Mouse (Mus musculus) ZHBTc4 (cell line): Measurements from ENCODE around the gene Lrrc3b.
A peak's percentile ranks its signal among the peaks of the same experiment; 100 is the strongest.

Source experiments
- DNase-seq: peaks from one replicate; pipeline ENCODE4 v3.0.0-alpha.2; 2011; ENCODE audit warnings: low read depth, low spot score

Lrrc3b gene

GRCm38 (mm10) chr14:15331370-15331769, 107.4 kb downstream of the Lrrc3b start:
- no peak for DNase-seq

GRCm38 (mm10) chr14:15330155-15330554, 108.6 kb downstream of the Lrrc3b start:
- DNase-seq = no peak

- DNase-seq = no peak
Observed at GRCm38 (mm10) chr14:15325872-15326271, 112.9 kb downstream of the Lrrc3b start.

- DNase-seq = no peak
Observed at GRCm38 (mm10) chr14:15322441-15323123, 116.2 kb downstream of the Lrrc3b start.

GRCm38 (mm10) chr14:15319399-15319915, 119.3 kb downstream of the Lrrc3b start:
- DNase-seq = peak; percentile 63

GRCm38 (mm10) chr14:15308576-15308975, 130.2 kb downstream of the Lrrc3b start:
- no peak for DNase-seq
